Mouse (Mus musculus): ENCODE measurements around the gene Ctrb1. TPM values are rescaled to one million over a fixed set of nuclear protein-coding genes. Genes with fewer than 3 reads are reported as not detected.
A peak's percentile ranks its signal among the peaks of the same experiment; 100 is the strongest.

Ctrb1 gene
- polyA plus RNA-seq, 1 experiment from 2014 or later, result 1.7 TPM

GRCm38 (mm10) chr8:111700740-111701139 is 9.9 kb upstream of the Ctrb1 start:
- Histone ChIP-seq H3K9me3 (replicated peaks) (no peaks in the 10 kb centered on the region), H3K9ac (no peak overlapping the region), H3K4me3 (no peak overlapping the region), H3K36me3 (ENCODE audit: poor library complexity, severe bottlenecking) (no peaks in the 10 kb centered on the region), H3K4me1 (no peaks in the 10 kb centered on the region), H3K27me3 (no peaks in the 10 kb centered on the region), H3K4me2 (no peak overlapping the region), H3K27ac (no peak overlapping the region)
- no peak for ATAC-seq
- WGBS, result 91% methylated on average over 5 of the region's 5 CpGs

GRCm38 (mm10) chr8:111700201-111700600 is 9.4 kb upstream of the Ctrb1 start:
- Histone ChIP-seq H3K4me2 (no peak overlapping the region), H3K4me3 (no peak overlapping the region), H3K27me3 (no peaks in the 10 kb centered on the region), H3K4me1 (no peaks in the 10 kb centered on the region), H3K9me3 (replicated peaks) (no peaks in the 10 kb centered on the region), H3K9ac (no peak overlapping the region), H3K36me3 (ENCODE audit: poor library complexity, severe bottlenecking) (no peaks in the 10 kb centered on the region), H3K27ac (no peak overlapping the region)
- WGBS, result 73% methylated on average over 3 of the region's 3 CpGs
- ATAC-seq, result no peak

- Histone ChIP-seq H3K9ac (no peak overlapping the region), H3K4me3 (no peak overlapping the region), H3K9me3 (replicated peaks) (no peaks in the 10 kb centered on the region), H3K4me1 (no peaks in the 10 kb centered on the region), H3K27me3 (no peaks in the 10 kb centered on the region), H3K4me2 (no peak overlapping the region), H3K27ac (no peak overlapping the region), H3K36me3 (ENCODE audit: poor library complexity, severe bottlenecking) (no peaks in the 10 kb centered on the region)
- ATAC-seq, result no peak
- WGBS, result 13% methylated on average over 1 of the region's 1 CpGs
Measured at GRCm38 (mm10) chr8:111699035-111699434, 8.2 kb upstream of the Ctrb1 start.

- no peak overlapping the region for H3K27ac ChIP-seq
- no peaks in the 10 kb centered on the region for H3K4me1 ChIP-seq
- WGBS, result 82% methylated on average over 10 of the region's 10 CpGs
- H3K4me2 ChIP-seq, result no peak overlapping the region
- no peak overlapping the region for H3K9ac ChIP-seq
- no peaks in the 10 kb centered on the region for H3K36me3 ChIP-seq (ENCODE audit: poor library complexity, severe bottlenecking)
- H3K9me3 ChIP-seq (replicated peaks), result no peaks in the 10 kb centered on the region
- no peaks in the 10 kb centered on the region for H3K27me3 ChIP-seq
- no peak overlapping the region for H3K4me3 ChIP-seq
- ATAC-seq, result no peak
Measured at GRCm38 (mm10) chr8:111697655-111698054, 6.8 kb upstream of the Ctrb1 start.

GRCm38 (mm10) chr8:111695441-111695840 is 4.6 kb upstream of the Ctrb1 start:
- Histone ChIP-seq H3K9me3 (replicated peaks) (0 out of 2 replicates have a peak, but pooled peaks cover 3% of the 10 kb centered on the region), H3K4me2 (no peak overlapping the region), H3K4me1 (no peaks in the 10 kb centered on the region), H3K4me3 (no peak overlapping the region), H3K27me3 (no peaks in the 10 kb centered on the region), H3K36me3 (ENCODE audit: poor library complexity, severe bottlenecking) (no peaks in the 10 kb centered on the region), H3K9ac (no peak overlapping the region), H3K27ac (no peak overlapping the region)
- no peak for ATAC-seq
- WGBS, result 68% methylated on average over 7 of the region's 7 CpGs

- Histone ChIP-seq H3K36me3 (ENCODE audit: poor library complexity, severe bottlenecking) (no peaks in the 10 kb centered on the region), H3K27me3 (no peaks in the 10 kb centered on the region), H3K4me2 (no peak overlapping the region), H3K4me1 (no peaks in the 10 kb centered on the region), H3K4me3 (no peak overlapping the region), H3K9me3 (replicated peaks) (0 out of 2 replicates have a peak, but pooled peaks cover 3% of the 10 kb centered on the region), H3K9ac (no peak overlapping the region), H3K27ac (no peak overlapping the region)
- WGBS, result 76% methylated on average over 6 of the region's 6 CpGs
- ATAC-seq, result no peak
Measured at GRCm38 (mm10) chr8:111693261-111693741, 2.5 kb upstream of the Ctrb1 start.

GRCm38 (mm10) chr8:111686881-111687280 is 3.9 kb downstream of the Ctrb1 start:
- Histone ChIP-seq H3K4me3 (no peak overlapping the region), H3K9me3 (replicated peaks) (0 out of 2 replicates have a peak, but pooled peaks cover 3% of the 10 kb centered on the region), H3K27ac (no peak overlapping the region), H3K27me3 (no peaks in the 10 kb centered on the region), H3K4me1 (no peaks in the 10 kb centered on the region), H3K9ac (no peak overlapping the region), H3K36me3 (ENCODE audit: poor library complexity, severe bottlenecking) (no peaks in the 10 kb centered on the region), H3K4me2 (no peak overlapping the region)
- 85% methylated on average over 13 of the region's 13 CpGs for WGBS
- no peak for ATAC-seq

GRCm38 (mm10) chr8:111682521-111682920 is 8.3 kb downstream of the Ctrb1 start:
- Histone ChIP-seq H3K4me3 (no peak overlapping the region), H3K36me3 (ENCODE audit: poor library complexity, severe bottlenecking) (no peaks in the 10 kb centered on the region), H3K27ac (no peak overlapping the region), H3K27me3 (no peaks in the 10 kb centered on the region), H3K9ac (no peak overlapping the region), H3K4me2 (no peak overlapping the region), H3K9me3 (replicated peaks) (no peaks in the 10 kb centered on the region), H3K4me1 (no peaks in the 10 kb centered on the region)
- ATAC-seq, result no peak
- 34% methylated on average over 9 of the region's 9 CpGs for WGBS

GRCm38 (mm10) chr8:111681153-111681552 is 9.7 kb downstream of the Ctrb1 start:
- Histone ChIP-seq H3K27me3 (no peaks in the 10 kb centered on the region), H3K4me3 (no peak overlapping the region), H3K9ac (no peak overlapping the region), H3K27ac (no peak overlapping the region), H3K36me3 (ENCODE audit: poor library complexity, severe bottlenecking) (no peaks in the 10 kb centered on the region), H3K4me1 (no peaks in the 10 kb centered on the region), H3K4me2 (no peak overlapping the region), H3K9me3 (replicated peaks) (peaks cover 5% of the 10 kb centered on the region; the same call in 1 of the 2 replicates)
- ATAC-seq, result no peak
- 74% methylated on average over 11 of the region's 11 CpGs for WGBS

GRCm38 (mm10) chr8:111680423-111681028 is 10.3 kb downstream of the Ctrb1 start:
- Histone ChIP-seq H3K36me3 (ENCODE audit: poor library complexity, severe bottlenecking) (no peaks in the 10 kb centered on the region), H3K4me1 (no peaks in the 10 kb centered on the region), H3K9me3 (replicated peaks) (peaks cover 7% of the 10 kb centered on the region; the same call in 1 of the 2 replicates), H3K27ac (no peak overlapping the region), H3K4me2 (no peak overlapping the region), H3K27me3 (no peaks in the 10 kb centered on the region), H3K9ac (no peak overlapping the region), H3K4me3 (no peak overlapping the region)
- WGBS, result 37% methylated on average over 17 of the region's 17 CpGs
- no peak for ATAC-seq

GRCm38 (mm10) chr8:111678848-111679247 is 12.0 kb downstream of the Ctrb1 start:
- 90% methylated on average over 7 of the region's 7 CpGs for WGBS
- H3K4me1 ChIP-seq, result no peaks in the 10 kb centered on the region
- no peak for ATAC-seq

GRCm38 (mm10) chr8:111678111-111678510 is 12.7 kb downstream of the Ctrb1 start:
- ATAC-seq, result peak; percentile 48; the same call in 1 of the 2 replicates
- no peaks in the 10 kb centered on the region for H3K27me3 ChIP-seq
- H3K27ac ChIP-seq, result no peak overlapping the region
- H3K9me3 ChIP-seq (replicated peaks), result peaks cover 7% of the 10 kb centered on the region; the same call in 1 of the 2 replicates
- no peak overlapping the region for H3K9ac ChIP-seq
- WGBS, result 28% methylated on average over 3 of the region's 3 CpGs
- H3K4me2 ChIP-seq, result no peak overlapping the region
- no peaks in the 10 kb centered on the region for H3K4me1 ChIP-seq
- H3K4me3 ChIP-seq, result no peak overlapping the region
- peaks cover 3% of the 10 kb centered on the region; the same call in 1 of the 2 replicates for H3K36me3 ChIP-seq (ENCODE audit: poor library complexity, severe bottlenecking)

More at GRCm38 (mm10) chr8:111678848-111679247, 12.0 kb downstream of the Ctrb1 start:
- Histone ChIP-seq H3K27ac (no peak overlapping the region), H3K9me3 (replicated peaks) (peaks cover 7% of the 10 kb centered on the region; the same call in 1 of the 2 replicates), H3K4me2 (no peak overlapping the region), H3K4me3 (no peak overlapping the region), H3K9ac (no peak overlapping the region), H3K27me3 (no peaks in the 10 kb centered on the region), H3K36me3 (ENCODE audit: poor library complexity, severe bottlenecking) (no peaks in the 10 kb centered on the region)

- Histone ChIP-seq H3K4me3 (no peak overlapping the region), H3K27me3 (no peaks in the 10 kb centered on the region), H3K36me3 (ENCODE audit: poor library complexity, severe bottlenecking) (peaks cover 17% of the 10 kb centered on the region), H3K27ac (no peak overlapping the region), H3K4me2 (no peak overlapping the region), H3K4me1 (no peaks in the 10 kb centered on the region), H3K9ac (no peak overlapping the region), H3K9me3 (replicated peaks) (peaks cover 7% of the 10 kb centered on the region; the same call in 1 of the 2 replicates)
- no peak for ATAC-seq
- WGBS, result 82% methylated on average over 8 of the region's 8 CpGs
Measured at GRCm38 (mm10) chr8:111676237-111676636, 14.6 kb downstream of the Ctrb1 start.

Data from forebrain, embryonic 13.5 days (tissue).